Mouse (Mus musculus) gastrocnemius, postnatal 10 days (tissue): ENCODE data around the gene Pitpnb. TPM values are rescaled to one million over a fixed set of nuclear protein-coding genes. Genes with fewer than 3 reads are reported as not detected.

Experiments used
- DNase-seq: peaks from one replicate; pipeline ENCODE4 v3.0.0; 2021; ENCODE audit warnings: mixed read lengths
- long read RNA-seq, 2 experiments: library from polyadenylated mRNA; stranded (forward); transcript quantifications; one replicate each; pipeline ENCODE4 v2.0.0; 2021
- total RNA-seq, 2 experiments: library from RNA; stranded (reverse); gene quantifications; 2 replicates each; pipeline ENCODE4 v1.2.3; 2021

Pitpnb gene
- 10 to 100 TPM; 33.8 to 35.9 TPM for total RNA-seq
- long read RNA-seq, experiment 1, partial matches to known transcripts: 4 of 77 reads
- long read RNA-seq, experiment 1, other reads (novel, unspliced or antisense): 73 of 77 reads
- long read RNA-seq, experiment 2, partial matches to known transcripts: 2 of 62 reads
- long read RNA-seq, experiment 2, other reads (novel, unspliced or antisense): 60 of 62 reads

- DNase-seq: peak; percentile 99
Measured at GRCm38 (mm10) chr5:111330417-111331098, at the start of gene Pitpnb. Gene Pitpnb, plus strand, starts transcription at chr5:111330763.

GRCm38 (mm10) chr5:111284420-111285175 lies 46.0 kb upstream of the Pitpnb start:
- no peak for DNase-seq

- DNase-seq: no peak
Measured at GRCm38 (mm10) chr5:111287571-111287970, 43.0 kb upstream of the Pitpnb start.

GRCm38 (mm10) chr5:111288486-111288885 lies 42.1 kb upstream of the Pitpnb start:
- no peak for DNase-seq

GRCm38 (mm10) chr5:111290071-111290470 lies 40.5 kb upstream of the Pitpnb start:
- no peak for DNase-seq

- no peak for DNase-seq
Measured at GRCm38 (mm10) chr5:111291639-111292038, 38.9 kb upstream of the Pitpnb start.

- DNase-seq: no peak
Measured at GRCm38 (mm10) chr5:111297801-111298200, 32.8 kb upstream of the Pitpnb start.

- DNase-seq: no peak
Measured at GRCm38 (mm10) chr5:111298706-111299105, 31.9 kb upstream of the Pitpnb start.

GRCm38 (mm10) chr5:111300776-111301175 lies 29.8 kb upstream of the Pitpnb start:
- no peak for DNase-seq

- DNase-seq: no peak
Measured at GRCm38 (mm10) chr5:111301736-111302135, 28.8 kb upstream of the Pitpnb start.

GRCm38 (mm10) chr5:111304730-111305129 lies 25.8 kb upstream of the Pitpnb start:
- no peak for DNase-seq

GRCm38 (mm10) chr5:111310185-111310584 lies 20.4 kb upstream of the Pitpnb start:
- DNase-seq: no peak

GRCm38 (mm10) chr5:111313833-111314232 lies 16.7 kb upstream of the Pitpnb start:
- DNase-seq: no peak

- DNase-seq: no peak
Measured at GRCm38 (mm10) chr5:111315061-111315460, 15.5 kb upstream of the Pitpnb start.

- peak; percentile 11 for DNase-seq
Measured at GRCm38 (mm10) chr5:111317526-111317925, 13.0 kb upstream of the Pitpnb start.

GRCm38 (mm10) chr5:111318946-111319345 lies 11.6 kb upstream of the Pitpnb start:
- no peak for DNase-seq

- DNase-seq: no peak
Measured at GRCm38 (mm10) chr5:111325813-111326212, 4.8 kb upstream of the Pitpnb start.

GRCm38 (mm10) chr5:111327420-111327819 lies 3.1 kb upstream of the Pitpnb start:
- DNase-seq: no peak

- no peak for DNase-seq
Measured at GRCm38 (mm10) chr5:111329782-111330416, 664 bp upstream of the Pitpnb start.

GRCm38 (mm10) chr5:111331099-111331435 lies 504 bp downstream of the Pitpnb start:
- no peak for DNase-seq

GRCm38 (mm10) chr5:111335939-111336691 lies 5.6 kb downstream of the Pitpnb start:
- DNase-seq: no peak

- no peak for DNase-seq
Measured at GRCm38 (mm10) chr5:111341609-111342008, 11.0 kb downstream of the Pitpnb start.
